In genomic region chrX:10718838-10719539, GRCm38 (mm10) we compare ENCODE assay signal across 8 mouse cellular contexts. TPM values are rescaled to one million over a fixed set of nuclear protein-coding genes. Genes with fewer than 3 reads are reported as not detected.
DNase-seq lines count a peak whose midpoint lies in the region; ATAC-seq lines count a peak whose summit lies in the region.

No protein-coding gene starts in this region.

- no peaks in the 10 kb centered on the region; the same call in 1 of the 2 replicates for H3K4me1 ChIP-seq in intestine, embryonic 14.5 days (replicated peaks; ENCODE audit: control insufficient read depth, insufficient read depth, low read length)
- peaks cover 33% of the 10 kb centered on the region for H3K4me1 ChIP-seq in midbrain, embryonic 10.5 days

- ATAC-seq in intestine, embryonic 14.5 days (replicated peaks; ENCODE audit: low FRiP score, low TSS enrichment, low read depth) = 0 out of 2 replicates have a peak, but pooled peaks have one; percentile 32

- no peaks in the 10 kb centered on the region for H3K36me3 ChIP-seq in intestine, embryonic 14.5 days (ENCODE audit: control insufficient read depth, insufficient read depth, low read length)
- no peaks in the 10 kb centered on the region for H3K36me3 ChIP-seq in midbrain, embryonic 10.5 days

- intact Hi-C loops in gastrocnemius, postnatal 14 days (cut with DNase I; ENCODE audit: low total_unique reads) = no loop called here
- intact Hi-C loops in left cerebral cortex, postnatal 4 days (cut with DNase I) = loop anchor here (10.0 kb wide), 1 partner anchor 376 kb away; no protein-coding TSS in a partner anchor

- peak overlapping the region; percentile 56 for H3K4me2 ChIP-seq in intestine, embryonic 14.5 days (ENCODE audit: low read length)

- peak overlapping the region; percentile 60 for H3K4me3 ChIP-seq in intestine, embryonic 14.5 days (ENCODE audit: low read depth, low read length)
- peak overlapping the region; percentile 64 for H3K4me3 ChIP-seq in midbrain, embryonic 10.5 days

- 0 out of 2 replicates have a peak, but pooled peaks cover 3% of the 10 kb centered on the region for H3K27me3 ChIP-seq in intestine, embryonic 14.5 days (replicated peaks; ENCODE audit: control insufficient read depth, insufficient read depth, low read length)
- H3K27me3 ChIP-seq in midbrain, embryonic 10.5 days (ENCODE audit: low read depth, poor library complexity, severe bottlenecking) = peaks cover 5% of the 10 kb centered on the region

- WGBS in intestine, embryonic 14.5 days = 11% methylated on average over 22 of the region's 22 CpGs
- WGBS in midbrain, embryonic 10.5 days = 22% methylated on average over 22 of the region's 22 CpGs

- H3K9ac ChIP-seq in intestine, embryonic 14.5 days (ENCODE audit: low read length) = peak overlapping the region; percentile 71

- DNase-seq in R1 (ENCODE audit: low read depth, low spot score) = peak; percentile 35
- peak; percentile 57 to 70 for DNase-seq in cerebellum, postnatal 25 days
- DNase-seq in gastrocnemius, postnatal 14 days = peak; percentile 44
- DNase-seq in intestine, embryonic 14.5 days (ENCODE audit: low spot score) = peak; percentile 57
- peak; percentile 58 for DNase-seq in left cerebral cortex, postnatal 4 days
- peak; percentile 45 for DNase-seq in midbrain, embryonic 10.5 days (ENCODE audit: low spot score)
- DNase-seq in right cerebral cortex, postnatal 4 days = peak; percentile 25
- peak; percentile 49 to 61 for DNase-seq in urinary bladder, postnatal 4 days (ENCODE audit: low spot score in 2 of 2)

- peak overlapping the region; percentile 86 for H3K27ac ChIP-seq in intestine, embryonic 14.5 days (ENCODE audit: low read depth)
- peak overlapping the region; percentile 89 for H3K27ac ChIP-seq in midbrain, embryonic 10.5 days (replicated peaks)

- H3K9me3 ChIP-seq in intestine, embryonic 14.5 days (ENCODE audit: control insufficient read depth, low read length) = no peaks in the 10 kb centered on the region
- H3K9me3 ChIP-seq in midbrain, embryonic 10.5 days (replicated peaks) = no peaks in the 10 kb centered on the region; the same call in 1 of the 2 replicates

RNA-seq across cellular contexts. Expression of gene Mid1ip1, which starts 4.2 kb away (rescaled TPM):
- 1 to 10 TPM; 8.1 to 9.3 TPM for total RNA-seq in gastrocnemius, postnatal 14 days (2021)
- polyA plus RNA-seq in intestine, embryonic 14.5 days (2014; fragmentation: Nextera tagmentation; extraction: Ambion mirVana) = 72.8 and 79.8 TPM in 2 replicates
- 10 to 100 TPM; 74.2 to 80.6 TPM for total RNA-seq in left cerebral cortex, postnatal 4 days (2021)
- polyA plus RNA-seq in midbrain, embryonic 10.5 days (2016; fragmentation: Nextera tagmentation; extraction: Ambion mirVana) = 37.4 and 44.0 TPM in 2 replicates

Comparison
In these comparisons a context has a peak if more than half of its experiments do, and no peak if none do; other contexts are left out.
1. Peak in every context shown above with its lines: DNase-seq, ATAC-seq, H3K4me3 ChIP-seq and H3K27ac ChIP-seq.
2. RNA of gene Mid1ip1, which starts 4.2 kb away (total RNA-seq): 74.2 to 80.6 TPM in left cerebral cortex, postnatal 4 days; 8.1 to 9.3 TPM in gastrocnemius, postnatal 14 days; every median in the first group is over 4 times any median in the second.